Mouse (Mus musculus) heart, embryonic 14.5 days (tissue): Measurements from ENCODE around the gene Car9. TPM values are rescaled to one million over a fixed set of nuclear protein-coding genes. Genes with fewer than 3 reads are reported as not detected.
A peak's percentile ranks its signal among the peaks of the same experiment; 100 is the strongest.

Experiments
- ATAC-seq: fragments of 200-750 bp; cut with Nextera tagmentation; 2 replicates; pipeline ENCODE4 v1.8.0; 2017; ENCODE audit warnings: low read depth, moderate TSS enrichment; ENCODE audit not compliant: insufficient number of reproducible peaks, insufficient read depth, low FRiP score
- H3K27ac ChIP-seq, 2 experiments: fragments of 200-500 bp in 1 of 2; fragments of 300-500 bp in 1 of 2; sonication (generic) in 1 of 2; replicated peaks in 1 of 2; 2 replicates each; pipeline ENCODE4 v1.5.1; 2012 to 2014; ENCODE audit warnings: low read depth in 2 of 2, low read length in 2 of 2, control low read depth in 1 of 2, mild to moderate bottlenecking in 1 of 2, mixed read lengths in 1 of 2; ENCODE audit not compliant: control insufficient read depth in 1 of 2, insufficient read depth in 1 of 2
- H3K27me3 ChIP-seq: fragments of 300-500 bp; sonication (generic); 2 replicates; pipeline ENCODE4 v1.6.1; 2014; ENCODE audit warnings: mild to moderate bottlenecking, low read length, control low read depth; ENCODE audit not compliant: control insufficient read depth, insufficient read depth
- H3K36me3 ChIP-seq: fragments of 300-500 bp; sonication (generic); 2 replicates; pipeline ENCODE4 v1.6.1; 2014; ENCODE audit warnings: mild to moderate bottlenecking, control low read depth, low read length, mixed read lengths; ENCODE audit not compliant: control insufficient read depth, insufficient read depth
- H3K4me1 ChIP-seq, 2 experiments: fragments of 200-500 bp in 1 of 2; fragments of 300-500 bp in 1 of 2; sonication (generic) in 1 of 2; 2 replicates each; pipeline ENCODE4 v1.6.1; 2012 to 2014; ENCODE audit warnings: low read length in 2 of 2, control low read depth in 1 of 2, mixed read lengths in 1 of 2; ENCODE audit not compliant: control insufficient read depth in 2 of 2, insufficient read depth in 2 of 2
- H3K4me2 ChIP-seq: fragments of 300-500 bp; sonication (generic); 2 replicates; pipeline ENCODE4 v1.6.1; 2014; ENCODE audit warnings: mild to moderate bottlenecking, low read length
- H3K4me3 ChIP-seq, 2 experiments: fragments of 200-500 bp in 1 of 2; fragments of 300-500 bp in 1 of 2; sonication (generic) in 1 of 2; 2 replicates each; pipeline ENCODE4 v1.5.1; 2012 to 2014; ENCODE audit warnings: low read length in 2 of 2, mild to moderate bottlenecking in 2 of 2, control low read depth in 1 of 2, low read depth in 1 of 2, moderate library complexity in 1 of 2; ENCODE audit not compliant: control insufficient read depth in 1 of 2, insufficient read depth in 1 of 2
- H3K9ac ChIP-seq: fragments of 300-500 bp; sonication (generic); 2 replicates; pipeline ENCODE4 v1.6.1; 2014; ENCODE audit warnings: mild to moderate bottlenecking, low read length
- H3K9me3 ChIP-seq: fragments of 300-500 bp; sonication (generic); 2 replicates; pipeline ENCODE4 v1.6.1; 2016; ENCODE audit warnings: low read length, control low read depth; ENCODE audit not compliant: control insufficient read depth
- WGBS: fragments of 180-500 bp; shearing (Covaris S2); extraction: QIAGEN DNeasy Blood & Tissue Kit; methylation state at CpG from one replicate; pipeline ENCODE4 v1.1.7; 2014; 5-methylcytosine and 5-hydroxymethylcytosine counted together
- polyA plus RNA-seq: library from polyadenylated mRNA; unstranded; fragments of >200 nt; fragmentation: Nextera tagmentation; extraction: Ambion mirVana; gene quantifications from 2 replicates; pipeline ENCODE4 v1.2.1, GENCODE M21; 2014

The Car9 gene
- polyA plus RNA-seq, 1 experiment from 2014 or later = 2.4 TPM

GRCm38 (mm10) chr4:43530081-43530501, 23.3 kb downstream of the Car9 start:
- Histone ChIP-seq H3K27ac (peak overlapping the region; percentile 32 to 60), H3K27me3 (no peaks in the 10 kb centered on the region), H3K9ac (no peak overlapping the region), H3K9me3 (0 out of 2 replicates have a peak, but pooled peaks cover 2% of the 10 kb centered on the region), H3K4me2 (no peak overlapping the region), H3K36me3 (peaks cover 44% of the 10 kb centered on the region), H3K4me1 (peaks cover 4 to 15% of the 10 kb centered on the region in 2 experiments), H3K4me3 (no peak overlapping the region)
- ATAC-seq = 0 out of 2 replicates have a peak, but pooled peaks have one; percentile 14
- WGBS = 27% methylated on average over 8 of the region's 8 CpGs

GRCm38 (mm10) chr4:43530581-43530980, 23.8 kb downstream of the Car9 start:
- 12% methylated on average over 7 of the region's 7 CpGs for WGBS
- Histone ChIP-seq H3K4me3 (no peak overlapping the region), H3K36me3 (peaks cover 49% of the 10 kb centered on the region), H3K27me3 (no peaks in the 10 kb centered on the region), H3K9me3 (0 out of 2 replicates have a peak, but pooled peaks cover 2% of the 10 kb centered on the region), H3K4me1 (peaks cover 4 to 15% of the 10 kb centered on the region in 2 experiments), H3K4me2 (no peak overlapping the region), H3K9ac (no peak overlapping the region), H3K27ac (peak overlapping the region; percentile 32 to 60)
- no peak for ATAC-seq

- Histone ChIP-seq H3K4me3 (no peak overlapping the region), H3K9ac (no peak overlapping the region), H3K27ac (no peak overlapping the region), H3K9me3 (no peaks in the 10 kb centered on the region), H3K27me3 (no peaks in the 10 kb centered on the region), H3K4me1 (peaks cover 4 to 15% of the 10 kb centered on the region in 2 experiments), H3K4me2 (no peak overlapping the region), H3K36me3 (peaks cover 75% of the 10 kb centered on the region)
- no peak for ATAC-seq
- WGBS = 84% methylated on average over 9 of the region's 9 CpGs
These were observed 26.5 kb downstream of the Car9 start for GRCm38 (mm10) chr4:43533270-43533669.

GRCm38 (mm10) chr4:43535628-43536027, 28.9 kb downstream of the Car9 start:
- 92% methylated on average over 8 of the region's 8 CpGs for WGBS
- Histone ChIP-seq H3K4me3 (no peak overlapping the region), H3K9me3 (no peaks in the 10 kb centered on the region), H3K27ac (no peak overlapping the region), H3K36me3 (peaks cover 99% of the 10 kb centered on the region), H3K4me1 (0 out of 4 replicates have a peak, but pooled peaks cover 0 to 6% of the 10 kb centered on the region in 2 experiments), H3K9ac (no peak overlapping the region), H3K27me3 (no peaks in the 10 kb centered on the region), H3K4me2 (no peak overlapping the region)
- ATAC-seq = no peak; the same call in 1 of the 2 replicates

GRCm38 (mm10) chr4:43536031-43536430, 29.3 kb downstream of the Car9 start:
- H3K27me3 ChIP-seq = no peaks in the 10 kb centered on the region
- no peak overlapping the region for H3K4me2 ChIP-seq
- ATAC-seq = no peak; the same call in 1 of the 2 replicates
- no peaks in the 10 kb centered on the region for H3K9me3 ChIP-seq
- H3K36me3 ChIP-seq = peaks cover 100% of the 10 kb centered on the region
- WGBS = 82% methylated on average over 9 of the region's 9 CpGs
- no peak overlapping the region for H3K4me3 ChIP-seq
- H3K9ac ChIP-seq = no peak overlapping the region
- no peak overlapping the region for H3K27ac ChIP-seq
- H3K4me1 ChIP-seq = 0 out of 4 replicates have a peak, but pooled peaks cover 0 to 2% of the 10 kb centered on the region in 2 experiments

- peaks cover 100% of the 10 kb centered on the region for H3K36me3 ChIP-seq
- no peaks in the 10 kb centered on the region for H3K27me3 ChIP-seq
- no peak for ATAC-seq
- no peak overlapping the region for H3K27ac ChIP-seq
- 83% methylated on average over 3 of the region's 3 CpGs for WGBS
- no peaks in the 10 kb centered on the region for H3K4me1 ChIP-seq
- no peak overlapping the region for H3K4me2 ChIP-seq
- H3K9me3 ChIP-seq = no peaks in the 10 kb centered on the region
- H3K4me3 ChIP-seq = no peak overlapping the region
- no peak overlapping the region for H3K9ac ChIP-seq
These were observed 35.3 kb downstream of the Car9 start for GRCm38 (mm10) chr4:43542044-43542443.

- H3K27ac ChIP-seq = no peak overlapping the region
- no peak overlapping the region for H3K9ac ChIP-seq
- H3K36me3 ChIP-seq = peaks cover 100% of the 10 kb centered on the region
- H3K27me3 ChIP-seq = no peaks in the 10 kb centered on the region
- no peak for ATAC-seq
- no peak overlapping the region for H3K4me2 ChIP-seq
- H3K4me1 ChIP-seq = no peaks in the 10 kb centered on the region
- H3K4me3 ChIP-seq = no peak overlapping the region
- no peaks in the 10 kb centered on the region for H3K9me3 ChIP-seq
- 88% methylated on average over 12 of the region's 12 CpGs for WGBS
These were observed 39.7 kb downstream of the Car9 start for GRCm38 (mm10) chr4:43546375-43547047.
